Mouse (Mus musculus): ENCODE measurements at regions not wholly inside any gene's neighbourhood (a gene's known extent, or its start where the extent isn't known, plus 50 kb on each side); places are given as distances from the start of the nearest gene placed in this dataset.

GRCm38 (mm10) chr1:113703462-113703861, 1838.7 kb upstream of the Dsel start:
- no peak overlapping the region for H3K4me2 ChIP-seq (ENCODE audit: low read length)
- no peaks in the 10 kb centered on the region for H3K27me3 ChIP-seq (replicated peaks; ENCODE audit: control insufficient read depth, insufficient read depth, low read length)
- no peaks in the 10 kb centered on the region for H3K36me3 ChIP-seq (ENCODE audit: control insufficient read depth, insufficient read depth, low read length)
- ATAC-seq (replicated peaks; ENCODE audit: low FRiP score, low TSS enrichment, low read depth) (no peak), DNase-seq (ENCODE audit: low spot score) (no peak)
- 83% methylated on average over 1 of the region's 1 CpGs for WGBS
- H3K27ac ChIP-seq (ENCODE audit: low read depth), result no peak overlapping the region
- no peaks in the 10 kb centered on the region for H3K9me3 ChIP-seq (ENCODE audit: control insufficient read depth, low read length)
- no peaks in the 10 kb centered on the region for H3K4me1 ChIP-seq (replicated peaks; ENCODE audit: control insufficient read depth, insufficient read depth, low read length)
- H3K9ac ChIP-seq (ENCODE audit: low read length), result no peak overlapping the region
- H3K4me3 ChIP-seq (ENCODE audit: low read depth, low read length), result no peak overlapping the region

GRCm38 (mm10) chr1:113688614-113689013, 1823.9 kb upstream of the Dsel start:
- WGBS, result 86% methylated on average over 2 of the region's 2 CpGs
- Histone ChIP-seq H3K4me3 (ENCODE audit: low read depth, low read length) (no peak overlapping the region), H3K4me2 (ENCODE audit: low read length) (no peak overlapping the region), H3K9ac (ENCODE audit: low read length) (no peak overlapping the region), H3K4me1 (replicated peaks; ENCODE audit: control insufficient read depth, insufficient read depth, low read length) (no peaks in the 10 kb centered on the region), H3K9me3 (ENCODE audit: control insufficient read depth, low read length) (no peaks in the 10 kb centered on the region), H3K27me3 (replicated peaks; ENCODE audit: control insufficient read depth, insufficient read depth, low read length) (no peaks in the 10 kb centered on the region), H3K36me3 (ENCODE audit: control insufficient read depth, insufficient read depth, low read length) (no peaks in the 10 kb centered on the region), H3K27ac (ENCODE audit: low read depth) (no peak overlapping the region)
- ATAC-seq (replicated peaks; ENCODE audit: low FRiP score, low TSS enrichment, low read depth) (no peak), DNase-seq (ENCODE audit: low spot score) (no peak)

GRCm38 (mm10) chr1:113676301-113676871, 1811.7 kb upstream of the Dsel start:
- DNase-seq (ENCODE audit: low spot score), result no peak
- WGBS, result 55% methylated on average over 1 of the region's 1 CpGs

GRCm38 (mm10) chr1:113630898-113631297, 1766.2 kb upstream of the Dsel start:
- ATAC-seq (replicated peaks; ENCODE audit: low FRiP score, low TSS enrichment, low read depth), result 0 out of 2 replicates have a peak, but pooled peaks have one; percentile 36
- no peaks in the 10 kb centered on the region for H3K9me3 ChIP-seq (ENCODE audit: control insufficient read depth, low read length)
- 32% methylated on average over 1 of the region's 1 CpGs for WGBS
- no peak overlapping the region for H3K4me2 ChIP-seq (ENCODE audit: low read length)
- no peaks in the 10 kb centered on the region for H3K4me1 ChIP-seq (replicated peaks; ENCODE audit: control insufficient read depth, insufficient read depth, low read length)
- H3K9ac ChIP-seq (ENCODE audit: low read length), result no peak overlapping the region
- no peaks in the 10 kb centered on the region for H3K27me3 ChIP-seq (replicated peaks; ENCODE audit: control insufficient read depth, insufficient read depth, low read length)
- H3K4me3 ChIP-seq (ENCODE audit: low read depth, low read length), result no peak overlapping the region
- no peaks in the 10 kb centered on the region for H3K36me3 ChIP-seq (ENCODE audit: control insufficient read depth, insufficient read depth, low read length)
- no peak for DNase-seq (ENCODE audit: low spot score)
- no peak overlapping the region for H3K27ac ChIP-seq (ENCODE audit: low read depth)

More at GRCm38 (mm10) chr1:113676301-113676871, 1811.7 kb upstream of the Dsel start:
- Histone ChIP-seq H3K4me3 (ENCODE audit: low read depth, low read length) (no peak overlapping the region), H3K4me2 (ENCODE audit: low read length) (no peak overlapping the region), H3K27ac (ENCODE audit: low read depth) (no peak overlapping the region), H3K9ac (ENCODE audit: low read length) (no peak overlapping the region), H3K4me1 (replicated peaks; ENCODE audit: control insufficient read depth, insufficient read depth, low read length) (no peaks in the 10 kb centered on the region), H3K9me3 (ENCODE audit: control insufficient read depth, low read length) (no peaks in the 10 kb centered on the region), H3K27me3 (replicated peaks; ENCODE audit: control insufficient read depth, insufficient read depth, low read length) (no peaks in the 10 kb centered on the region), H3K36me3 (ENCODE audit: control insufficient read depth, insufficient read depth, low read length) (no peaks in the 10 kb centered on the region)
- ATAC-seq (replicated peaks; ENCODE audit: low FRiP score, low TSS enrichment, low read depth), result no peak
